Mouse (Mus musculus) thymus, adult 2 months (tissue): Measurements from ENCODE around the gene Pigp.

Source experiments
- CTCF ChIP-seq: fragments of 200-500 bp; IDR thresholded peaks from 2 replicates; pipeline ENCODE4 v1.5.1; 2012; ENCODE audit warnings: mild to moderate bottlenecking, control low read depth, low read length, moderate library complexity, borderline replicate concordance; ENCODE audit not compliant: control insufficient read depth, poor library complexity, insufficient read depth; ENCODE audit errors: extremely low read depth
- POLR2A ChIP-seq: fragments of 200-500 bp; IDR thresholded peaks from 2 replicates; pipeline ENCODE4 v1.6.1; 2012; ENCODE audit warnings: mild to moderate bottlenecking, low read length, control low read depth, moderate library complexity; ENCODE audit not compliant: control insufficient read depth, poor library complexity, insufficient read depth; ENCODE audit errors: extremely low read depth

- TF ChIP-seq CTCF (no peak), POLR2A (no peak)
Observed at GRCm38 (mm10) chr16:94414151-94414550, 42.5 kb upstream of the Pigp start.
